ENCODE assay signal across 13 mouse cellular contexts in the genomic region with DNA sequence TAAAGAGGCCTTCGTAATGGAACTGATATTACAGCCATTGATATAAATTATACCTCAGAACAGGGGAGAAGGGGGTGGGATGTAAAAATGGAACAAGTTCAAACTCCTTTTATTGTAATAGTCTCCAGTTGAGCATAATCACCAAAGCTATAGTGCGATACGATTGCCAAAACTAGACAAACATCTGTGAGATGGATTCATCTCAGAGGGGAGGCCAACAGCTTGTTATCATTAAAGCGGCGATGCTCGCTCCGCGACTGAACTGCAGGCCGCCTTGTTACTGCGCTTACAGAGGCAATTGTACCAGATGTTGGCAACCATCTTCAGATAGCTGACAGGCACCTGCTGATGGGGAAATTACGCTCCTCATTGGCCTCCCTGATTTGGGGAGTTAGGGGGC.
A peak's percentile ranks its signal among the peaks of the same experiment; 100 is the strongest.
DNase-seq lines count a peak whose midpoint lies in the region; ATAC-seq and TF ChIP-seq lines count a peak whose summit lies in the region.
"Had no signal": no experiment of that assay in that cellular context is flagged by ENCODE, and none has a peak within 500 bp of the region (broad histone marks: within the 10 kb centered on the region; RNA-seq: fewer than 3 reads in every experiment).

No protein-coding gene starts in this region.

- no peak overlapping the region for H3K9ac ChIP-seq in limb, embryonic 11.5 days (ENCODE audit: low read length)
- no peak overlapping the region for H3K9ac ChIP-seq in embryonic facial prominence, embryonic 14.5 days (ENCODE audit: low read depth, low read length)
- no peak overlapping the region for H3K9ac ChIP-seq in limb, embryonic 14.5 days (ENCODE audit: low read depth, low read length, severe bottlenecking)
- H3K9ac ChIP-seq in neural tube, embryonic 14.5 days (replicated peaks; ENCODE audit: low read depth, low read length) = no peak overlapping the region; the same call in 1 of the 2 replicates

- peak; percentile 52 for DNase-seq in limb, embryonic 11.5 days (ENCODE audit: low spot score)
- DNase-seq in limb, embryonic 10.5 days (ENCODE audit: low spot score) = no peak
- peak; percentile 83 for DNase-seq in embryonic facial prominence, embryonic 14.5 days (ENCODE audit: low spot score)
- peak; percentile 82 for DNase-seq in limb, embryonic 14.5 days (ENCODE audit: low spot score)
- DNase-seq in heart, adult 18-20 months = no peak
- DNase-seq in cerebellum, adult 9-10 months = no peak
- DNase-seq: gastrocnemius, postnatal 25 days; kidney, postnatal 10 days; thymus, postnatal 4 days had no signal

- TF ChIP-seq POLR2A in limb, embryonic 14.5 days (IDR thresholded peaks at IDR 0.05; ENCODE audit: borderline replicate concordance, extremely low read depth, insufficient read depth, insufficient read length) = no peak

- no peaks in the 10 kb centered on the region for H3K9me3 ChIP-seq in limb, embryonic 11.5 days (ENCODE audit: control insufficient read depth, low read length)
- H3K9me3 ChIP-seq in limb, embryonic 10.5 days (replicated peaks) = no peaks in the 10 kb centered on the region
- H3K9me3 ChIP-seq in embryonic facial prominence, embryonic 14.5 days (ENCODE audit: control insufficient read depth, low read length) = no peaks in the 10 kb centered on the region
- no peaks in the 10 kb centered on the region for H3K9me3 ChIP-seq in limb, embryonic 14.5 days (ENCODE audit: control insufficient read depth, low read length)
- no peaks in the 10 kb centered on the region for H3K9me3 ChIP-seq in neural tube, embryonic 14.5 days (ENCODE audit: control insufficient read depth, low read length)

- ATAC-seq in limb, embryonic 11.5 days (ENCODE audit: insufficient number of reproducible peaks, low FRiP score, low TSS enrichment, low read depth) = no peak
- ATAC-seq in embryonic facial prominence, embryonic 14.5 days (ENCODE audit: low read depth) = no peak
- peak; percentile 60 for ATAC-seq in limb, embryonic 14.5 days (ENCODE audit: low FRiP score, low read depth)
- peak; percentile 54; the same call in 1 of the 2 replicates for ATAC-seq in neural tube, embryonic 14.5 days (ENCODE audit: low read depth)
- ATAC-seq: Patski had no signal

- H3K36me3 ChIP-seq in limb, embryonic 11.5 days (ENCODE audit: control insufficient read depth, insufficient read depth, low read length) = no peaks in the 10 kb centered on the region
- H3K36me3 ChIP-seq in limb, embryonic 10.5 days = peaks cover 30% of the 10 kb centered on the region
- H3K36me3 ChIP-seq in embryonic facial prominence, embryonic 14.5 days (ENCODE audit: control insufficient read depth, insufficient read depth, low read length) = no peaks in the 10 kb centered on the region
- H3K36me3 ChIP-seq in limb, embryonic 14.5 days (ENCODE audit: control insufficient read depth, insufficient read depth, low read length) = no peaks in the 10 kb centered on the region
- H3K36me3 ChIP-seq in neural tube, embryonic 14.5 days (ENCODE audit: control insufficient read depth, insufficient read depth, low read length) = no peaks in the 10 kb centered on the region

- WGBS in limb, embryonic 11.5 days = 27% methylated on average over 11 of the region's 11 CpGs
- 46% methylated on average over 11 of the region's 11 CpGs for WGBS in limb, embryonic 10.5 days
- 42% methylated on average over 11 of the region's 11 CpGs for WGBS in embryonic facial prominence, embryonic 14.5 days
- 20% methylated on average over 11 of the region's 11 CpGs for WGBS in limb, embryonic 14.5 days
- 30% methylated on average over 11 of the region's 11 CpGs for WGBS in neural tube, embryonic 14.5 days

- H3K27me3 ChIP-seq in limb, embryonic 11.5 days (ENCODE audit: control insufficient read depth, insufficient read depth, low read length) = no peaks in the 10 kb centered on the region
- H3K27me3 ChIP-seq in limb, embryonic 10.5 days (ENCODE audit: low read depth, poor library complexity, severe bottlenecking) = no peaks in the 10 kb centered on the region
- no peaks in the 10 kb centered on the region for H3K27me3 ChIP-seq in embryonic facial prominence, embryonic 14.5 days (replicated peaks; ENCODE audit: control insufficient read depth, insufficient read depth, low read length)
- H3K27me3 ChIP-seq in limb, embryonic 14.5 days (ENCODE audit: control insufficient read depth, insufficient read depth, low read length) = peaks cover 6% of the 10 kb centered on the region; the same call in 1 of the 2 replicates
- H3K27me3 ChIP-seq in neural tube, embryonic 14.5 days (ENCODE audit: control insufficient read depth, insufficient read depth, low read length) = no peaks in the 10 kb centered on the region
- H3K27me3 ChIP-seq: CH12.LX, Patski had no signal

- no peak overlapping the region for H3K27ac ChIP-seq in limb, embryonic 11.5 days (replicated peaks; ENCODE audit: low read depth, low read length)
- no peak overlapping the region for H3K27ac ChIP-seq in limb, embryonic 10.5 days
- no peak overlapping the region for H3K27ac ChIP-seq in embryonic facial prominence, embryonic 14.5 days (replicated peaks; ENCODE audit: low read depth, low read length)
- H3K27ac ChIP-seq in limb, embryonic 14.5 days (replicated peaks; ENCODE audit: low read depth, low read length) = no peak overlapping the region
- no peak overlapping the region for H3K27ac ChIP-seq in neural tube, embryonic 14.5 days (ENCODE audit: low read depth, low read length)

- H3K4me2 ChIP-seq in limb, embryonic 11.5 days (ENCODE audit: low read depth, severe bottlenecking) = no peak overlapping the region
- no peak overlapping the region for H3K4me2 ChIP-seq in embryonic facial prominence, embryonic 14.5 days (ENCODE audit: low read depth, low read length)
- no peak overlapping the region for H3K4me2 ChIP-seq in limb, embryonic 14.5 days (replicated peaks; ENCODE audit: low read depth, low read length, severe bottlenecking)
- H3K4me2 ChIP-seq in neural tube, embryonic 14.5 days (ENCODE audit: low read depth, low read length) = no peak overlapping the region
- H3K4me2 ChIP-seq: liver, embryonic 11.5 days had no signal

- H3K4me3 ChIP-seq in limb, embryonic 11.5 days (ENCODE audit: low read depth, low read length) = no peak overlapping the region
- H3K4me3 ChIP-seq in limb, embryonic 10.5 days = no peak overlapping the region
- no peak overlapping the region for H3K4me3 ChIP-seq in embryonic facial prominence, embryonic 14.5 days (ENCODE audit: low read depth, low read length)
- H3K4me3 ChIP-seq in limb, embryonic 14.5 days (replicated peaks; ENCODE audit: low read length) = no peak overlapping the region
- H3K4me3 ChIP-seq in neural tube, embryonic 14.5 days (ENCODE audit: low read depth, low read length) = no peak overlapping the region

- H3K4me1 ChIP-seq in limb, embryonic 11.5 days (ENCODE audit: control insufficient read depth, insufficient read depth, low read length) = peaks cover 40% of the 10 kb centered on the region
- peaks cover 97% of the 10 kb centered on the region for H3K4me1 ChIP-seq in limb, embryonic 10.5 days
- H3K4me1 ChIP-seq in embryonic facial prominence, embryonic 14.5 days (ENCODE audit: control insufficient read depth, insufficient read depth, low read length) = peaks cover 21% of the 10 kb centered on the region
- H3K4me1 ChIP-seq in limb, embryonic 14.5 days (ENCODE audit: control insufficient read depth, insufficient read depth, low read length) = peaks cover 29% of the 10 kb centered on the region
- peaks cover 53% of the 10 kb centered on the region for H3K4me1 ChIP-seq in neural tube, embryonic 14.5 days (ENCODE audit: control insufficient read depth, insufficient read depth, low read length)

Comparison
In these comparisons a context has a peak if more than half of its experiments do, and no peak if none do; other contexts are left out.
1. ATAC-seq: peak in limb, embryonic 14.5 days (single experiment) and neural tube, embryonic 14.5 days (single experiment); none in limb, embryonic 11.5 days (single experiment) and embryonic facial prominence, embryonic 14.5 days (single experiment).
2. DNase-seq: peak in limb, embryonic 11.5 days (single experiment), embryonic facial prominence, embryonic 14.5 days (single experiment) and limb, embryonic 14.5 days (single experiment); none in limb, embryonic 10.5 days (single experiment), heart, adult 18-20 months (0 of 2) and cerebellum, adult 9-10 months (single experiment).